In genomic region chr7:69946396-69946795, GRCm38 (mm10) we compare ENCODE assay signal across 19 mouse cellular contexts.
"Had no signal": no experiment of that assay in that cellular context is flagged by ENCODE, and none has a peak within 500 bp of the region (broad histone marks: within the 10 kb centered on the region; RNA-seq: fewer than 3 reads in every experiment).

No protein-coding gene starts in this region.

- H3K27me3 ChIP-seq: liver, embryonic 15.5 days had no signal

- DNase-seq: lung, adult 18-20 months; lung, embryonic 14.5 days; lung, postnatal 10 days; lung, postnatal 4 days; retina, postnatal 1 day; right cerebral cortex, adult 18-20 months; right cerebral cortex, postnatal 25 days; right cerebral cortex, postnatal 4 days; spleen, adult 18-20 months; thymus, adult 18-20 months; thymus, postnatal 14 days; thymus, postnatal 36 days had no signal

- ATAC-seq: midbrain, embryonic 13.5 days; midbrain, embryonic 16.5 days had no signal

- H3K9ac ChIP-seq: liver, embryonic 15.5 days; lung, embryonic 14.5 days; midbrain, embryonic 13.5 days; neural tube, embryonic 13.5 days; neural tube, embryonic 15.5 days had no signal

- H3K27ac ChIP-seq: liver, embryonic 15.5 days; midbrain, embryonic 10.5 days; midbrain, embryonic 13.5 days; neural tube, embryonic 13.5 days; neural tube, embryonic 15.5 days had no signal

- H3K4me3 ChIP-seq: liver, embryonic 15.5 days; midbrain, embryonic 10.5 days; midbrain, embryonic 13.5 days; myocyte; neural tube, embryonic 13.5 days; neural tube, embryonic 15.5 days had no signal

- H3K9me3 ChIP-seq: liver, embryonic 15.5 days; midbrain, embryonic 10.5 days; midbrain, embryonic 13.5 days; neural tube, embryonic 13.5 days; neural tube, embryonic 15.5 days had no signal

- H3K4me1 ChIP-seq: liver, embryonic 15.5 days had no signal

- H3K4me2 ChIP-seq: liver, embryonic 15.5 days; lung, embryonic 14.5 days; midbrain, embryonic 13.5 days; neural tube, embryonic 13.5 days; neural tube, embryonic 15.5 days had no signal

- H3K36me3 ChIP-seq: liver, embryonic 15.5 days; midbrain, embryonic 10.5 days; midbrain, embryonic 13.5 days; neural tube, embryonic 13.5 days; neural tube, embryonic 15.5 days had no signal
